Mouse (Mus musculus): ENCODE data around the gene Aldh3a2. TPM values are rescaled to one million over a fixed set of nuclear protein-coding genes. Genes with fewer than 3 reads are reported as not detected.

The Aldh3a2 gene
- total and polyA plus RNA-seq, 3 experiments, result 19.5 to 28.4 (median 26.3) TPM

DNA sequence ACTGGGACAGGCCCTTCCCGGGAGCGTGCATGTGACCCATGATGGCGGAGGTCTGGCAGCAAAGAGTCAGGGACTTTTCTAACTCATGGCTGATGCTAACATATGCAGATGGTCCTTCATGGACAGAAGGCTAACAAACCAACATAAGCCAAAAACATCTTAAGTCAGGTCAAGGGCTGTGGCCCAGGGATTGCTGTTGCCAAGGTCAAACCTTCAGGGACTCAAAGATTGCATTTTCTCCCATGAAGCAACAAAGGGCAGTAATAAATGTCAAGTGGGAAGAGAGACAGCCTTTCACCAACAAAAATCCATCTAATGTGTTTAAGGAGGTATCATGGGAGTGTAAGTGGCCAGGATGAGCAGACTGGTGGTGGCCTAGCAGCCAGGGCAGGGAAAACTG is 61.1 kb downstream of the Aldh3a2 start:
- H3K79me2 ChIP-seq (replicated peaks; ENCODE audit: control insufficient read depth, extremely low read depth, insufficient read depth, poor library complexity, severe bottlenecking), result no peaks in the 10 kb centered on the region
- no peaks in the 10 kb centered on the region for H3K36me3 ChIP-seq (replicated peaks in 1 of 2; ENCODE audit: control insufficient read depth in 1 of 2, insufficient read depth in 1 of 2, low read length in 1 of 2)
- peaks cover 10 to 15% of the 10 kb centered on the region in 2 experiments; a peak in 3 of 4 replicates for H3K4me1 ChIP-seq (ENCODE audit: control insufficient read depth in 1 of 2, insufficient read depth in 2 of 2)
- in situ Hi-C loops (cut with MboI; ENCODE audit: low pct_ligation_motif_present, low pct_unique_long_range_greater_than_20kb, low sequenced_read_pairs), result no loop called here
- TF ChIP-seq BHLHE40 (IDR thresholded peaks at IDR 0.05; ENCODE audit: low read depth, low read length) (peak; percentile 23; the same call in 1 of the 2 replicates), PAX5 (IDR thresholded peaks at IDR 0.05; ENCODE audit: low read length) (no peak)
- no peaks in the 10 kb centered on the region for H3K9me3 ChIP-seq (replicated peaks; ENCODE audit: low read length)
- no peak for DNase-seq (ENCODE audit: extremely low read depth)
- no peak overlapping the region for H3K4me3 ChIP-seq (replicated peaks in 1 of 3; ENCODE audit: low read depth in 2 of 3, low read length in 2 of 3, poor library complexity in 1 of 3)
- dilution Hi-C loops (cut with MboI; ENCODE audit: extremely low pct_ligation_motif_present, extremely low pct_unique_long_range_greater_than_20kb, low sequenced_read_pairs), result no loop called here
- no peak overlapping the region for H3K27ac ChIP-seq (ENCODE audit: insufficient read depth, low read depth)
- H3K4me2 ChIP-seq (ENCODE audit: insufficient read depth, low read depth, poor library complexity, severe bottlenecking), result no peak overlapping the region
- H3K9ac ChIP-seq (ENCODE audit: insufficient read depth, low read depth), result no peak overlapping the region
- peaks cover 8% of the 10 kb centered on the region for H3K27me3 ChIP-seq (replicated peaks)

GRCm38 (mm10) chr11:61205167-61205950 is 61.9 kb downstream of the Aldh3a2 start:
- Histone ChIP-seq H3K4me2 (ENCODE audit: insufficient read depth, low read depth, poor library complexity, severe bottlenecking) (no peak overlapping the region), H3K27ac (ENCODE audit: insufficient read depth, low read depth) (no peak overlapping the region), H3K79me2 (replicated peaks; ENCODE audit: control insufficient read depth, extremely low read depth, insufficient read depth, poor library complexity, severe bottlenecking) (no peaks in the 10 kb centered on the region), H3K9me3 (replicated peaks; ENCODE audit: low read length) (no peaks in the 10 kb centered on the region), H3K9ac (ENCODE audit: insufficient read depth, low read depth) (no peak overlapping the region), H3K4me1 (ENCODE audit: control insufficient read depth in 1 of 2, insufficient read depth in 2 of 2) (peaks cover 10 to 15% of the 10 kb centered on the region in 2 experiments; a peak in 3 of 4 replicates), H3K4me3 (replicated peaks in 1 of 3; ENCODE audit: low read depth in 2 of 3, low read length in 2 of 3, poor library complexity in 1 of 3) (no peak overlapping the region), H3K36me3 (replicated peaks in 1 of 2; ENCODE audit: control insufficient read depth in 1 of 2, insufficient read depth in 1 of 2, low read length in 1 of 2) (no peaks in the 10 kb centered on the region), H3K27me3 (replicated peaks) (peaks cover 4% of the 10 kb centered on the region)
- TF ChIP-seq SMC3 (IDR thresholded peaks at IDR 0.05; ENCODE audit: low read depth, low read length), result no peak
- dilution Hi-C loops (cut with MboI; ENCODE audit: extremely low pct_ligation_motif_present, extremely low pct_unique_long_range_greater_than_20kb, low sequenced_read_pairs) (no loop called here), in situ Hi-C loops (cut with MboI; ENCODE audit: low pct_ligation_motif_present, low pct_unique_long_range_greater_than_20kb, low sequenced_read_pairs) (no loop called here)
- no peak for DNase-seq (ENCODE audit: extremely low read depth)

DNA sequence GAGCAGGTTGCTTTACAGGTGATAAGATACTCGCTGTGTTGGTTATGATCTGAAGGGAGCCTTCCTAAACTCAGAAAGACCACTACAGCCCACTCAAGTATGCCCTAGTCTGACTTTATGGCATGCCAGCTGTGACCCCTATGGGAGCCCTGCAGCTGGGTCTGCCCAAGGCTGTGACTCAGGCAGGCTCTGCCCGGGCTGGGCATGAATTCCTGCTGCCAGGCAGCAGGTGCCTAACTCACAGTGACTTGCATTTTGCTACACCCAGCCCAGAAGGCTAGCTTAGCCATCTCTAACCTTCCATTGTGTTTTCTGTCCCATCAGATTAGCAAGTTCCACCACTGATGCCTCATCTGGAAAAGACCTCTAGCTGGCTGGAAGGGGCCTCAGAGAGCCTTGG is 64.5 kb downstream of the Aldh3a2 start:
- H3K4me3 ChIP-seq (replicated peaks in 1 of 3; ENCODE audit: low read depth in 2 of 3, low read length in 2 of 3, poor library complexity in 1 of 3), result no peak overlapping the region
- H3K27ac ChIP-seq (ENCODE audit: insufficient read depth, low read depth), result no peak overlapping the region
- H3K4me1 ChIP-seq (ENCODE audit: control insufficient read depth in 1 of 2, insufficient read depth in 2 of 2), result peaks cover under 1 to 7% of the 10 kb centered on the region in 2 experiments; a peak in 2 of 4 replicates
- no peak overlapping the region for H3K4me2 ChIP-seq (ENCODE audit: insufficient read depth, low read depth, poor library complexity, severe bottlenecking)
- H3K36me3 ChIP-seq (replicated peaks in 1 of 2; ENCODE audit: control insufficient read depth in 1 of 2, insufficient read depth in 1 of 2, low read length in 1 of 2), result no peaks in the 10 kb centered on the region
- H3K9ac ChIP-seq (ENCODE audit: insufficient read depth, low read depth), result no peak overlapping the region
- H3K9me3 ChIP-seq (replicated peaks; ENCODE audit: low read length), result no peaks in the 10 kb centered on the region
- no peak for DNase-seq (ENCODE audit: extremely low read depth)
- in situ Hi-C loops (cut with MboI; ENCODE audit: low pct_ligation_motif_present, low pct_unique_long_range_greater_than_20kb, low sequenced_read_pairs), result no loop called here
- TF ChIP-seq POLR2AphosphoS2 (IDR thresholded peaks at IDR 0.05; ENCODE audit: low read depth, low read length) (no peak), CTCF (conservative IDR thresholded peaks at IDR 0.05 in 1 of 2, IDR thresholded peaks at IDR 0.05 in 1 of 2; ENCODE audit: low read depth in 2 of 2, low read length in 2 of 2) (no peak), NRF1 (IDR thresholded peaks at IDR 0.05; ENCODE audit: low read depth, low read length) (no peak), MXI1 (IDR thresholded peaks at IDR 0.05; ENCODE audit: low read depth, low read length) (no peak), TCF12 (IDR thresholded peaks at IDR 0.05; ENCODE audit: low read depth, low read length) (no peak), MEF2A (IDR thresholded peaks at IDR 0.05; ENCODE audit: borderline replicate concordance, low read depth, low read length) (no peak), MAFK (IDR thresholded peaks at IDR 0.05; ENCODE audit: insufficient replicate concordance, low read length) (no peak), JUND (conservative IDR thresholded peaks at IDR 0.05; ENCODE audit: low read depth, low read length) (no peak), MYC (IDR thresholded peaks at IDR 0.05; ENCODE audit: low read depth, low read length) (no peak), E2F4 (IDR thresholded peaks at IDR 0.05; ENCODE audit: insufficient replicate concordance, low read depth, low read length) (no peak), PAX5 (IDR thresholded peaks at IDR 0.05; ENCODE audit: low read length) (no peak), TBP (conservative IDR thresholded peaks at IDR 0.05; ENCODE audit: low read depth, low read length) (no peak), UBTF (IDR thresholded peaks at IDR 0.05; ENCODE audit: low read depth, low read length) (no peak), JUN (IDR thresholded peaks at IDR 0.05; ENCODE audit: insufficient read depth, low read depth, low read length) (no peak), ZNF384 (IDR thresholded peaks at IDR 0.05; ENCODE audit: low read depth, low read length) (no peak), HCFC1 (IDR thresholded peaks at IDR 0.05; ENCODE audit: low read depth, low read length) (no peak)
- no peaks in the 10 kb centered on the region for H3K79me2 ChIP-seq (replicated peaks; ENCODE audit: control insufficient read depth, extremely low read depth, insufficient read depth, poor library complexity, severe bottlenecking)
- dilution Hi-C loops (cut with MboI; ENCODE audit: extremely low pct_ligation_motif_present, extremely low pct_unique_long_range_greater_than_20kb, low sequenced_read_pairs), result no loop called here
- no peaks in the 10 kb centered on the region for H3K27me3 ChIP-seq (replicated peaks)
